Mouse (Mus musculus) embryonic facial prominence, embryonic 11.5 days (tissue): ENCODE data around the gene Cnksr1. TPM values are rescaled to one million over a fixed set of nuclear protein-coding genes. Genes with fewer than 3 reads are reported as not detected.

Experiments
- ATAC-seq: fragments of 200-750 bp; cut with Nextera tagmentation; replicated peaks from 2 replicates; pipeline ENCODE4 v1.8.0; 2017; ENCODE audit warnings: low read depth; ENCODE audit not compliant: insufficient number of reproducible peaks, low FRiP score, low TSS enrichment
- DNase-seq: peaks from one replicate; pipeline ENCODE4 v3.0.0-alpha.2; 2015; ENCODE audit warnings: low spot score
- H3K27ac ChIP-seq: fragments of 300-500 bp; sonication (generic); replicated peaks from 2 replicates; pipeline ENCODE4 v1.5.1; 2014; ENCODE audit warnings: mild to moderate bottlenecking, low read depth, low read length, control low read depth
- H3K27me3 ChIP-seq: fragments of 300-500 bp; sonication (generic); 2 replicates; pipeline ENCODE4 v1.6.1; 2014; ENCODE audit warnings: mild to moderate bottlenecking, low read length, moderate library complexity, mixed read lengths; ENCODE audit not compliant: control insufficient read depth, insufficient read depth
- H3K36me3 ChIP-seq: fragments of 300-500 bp; sonication (generic); replicated peaks from 2 replicates; pipeline ENCODE4 v1.6.1; 2014; ENCODE audit warnings: low read depth, mild to moderate bottlenecking, low read length, moderate library complexity, mixed read lengths; ENCODE audit not compliant: control insufficient read depth, insufficient read depth
- H3K4me1 ChIP-seq: fragments of 300-500 bp; sonication (generic); 2 replicates; pipeline ENCODE4 v1.6.1; 2014; ENCODE audit warnings: low read length, mixed read lengths; ENCODE audit not compliant: control insufficient read depth, insufficient read depth
- H3K4me2 ChIP-seq: fragments of 300-500 bp; sonication (generic); 2 replicates; pipeline ENCODE4 v1.6.1; 2014; ENCODE audit warnings: low read depth, mild to moderate bottlenecking, control low read depth, low read length, moderate library complexity
- H3K4me3 ChIP-seq: fragments of 300-500 bp; sonication (generic); 2 replicates; pipeline ENCODE4 v1.5.1; 2014; ENCODE audit warnings: low read depth, low read length, control low read depth
- H3K9ac ChIP-seq: fragments of 300-500 bp; sonication (generic); replicated peaks from 2 replicates; pipeline ENCODE4 v1.6.1; 2014; ENCODE audit warnings: mild to moderate bottlenecking, control low read depth, low read length
- H3K9me3 ChIP-seq: fragments of 300-500 bp; sonication (generic); replicated peaks from 2 replicates; pipeline ENCODE4 v1.6.1; 2016; ENCODE audit warnings: mild to moderate bottlenecking, low read length, inconsistent platforms, mixed read lengths; ENCODE audit not compliant: control insufficient read depth
- WGBS: fragments of 180-500 bp; shearing (Covaris S2); extraction: QIAGEN DNeasy Blood & Tissue Kit; methylation state at CpG from one replicate; pipeline ENCODE4 v1.1.7; 2014; 5-methylcytosine and 5-hydroxymethylcytosine counted together
- polyA plus RNA-seq: library from polyadenylated mRNA; unstranded; fragments of >200 nt; fragmentation: Nextera tagmentation; extraction: Ambion mirVana; gene quantifications from 2 replicates; pipeline ENCODE4 v1.2.1, GENCODE M21; 2014

Gene Cnksr1
- polyA plus RNA-seq, 1 experiment from 2014 or later: 0.93 TPM

DNA sequence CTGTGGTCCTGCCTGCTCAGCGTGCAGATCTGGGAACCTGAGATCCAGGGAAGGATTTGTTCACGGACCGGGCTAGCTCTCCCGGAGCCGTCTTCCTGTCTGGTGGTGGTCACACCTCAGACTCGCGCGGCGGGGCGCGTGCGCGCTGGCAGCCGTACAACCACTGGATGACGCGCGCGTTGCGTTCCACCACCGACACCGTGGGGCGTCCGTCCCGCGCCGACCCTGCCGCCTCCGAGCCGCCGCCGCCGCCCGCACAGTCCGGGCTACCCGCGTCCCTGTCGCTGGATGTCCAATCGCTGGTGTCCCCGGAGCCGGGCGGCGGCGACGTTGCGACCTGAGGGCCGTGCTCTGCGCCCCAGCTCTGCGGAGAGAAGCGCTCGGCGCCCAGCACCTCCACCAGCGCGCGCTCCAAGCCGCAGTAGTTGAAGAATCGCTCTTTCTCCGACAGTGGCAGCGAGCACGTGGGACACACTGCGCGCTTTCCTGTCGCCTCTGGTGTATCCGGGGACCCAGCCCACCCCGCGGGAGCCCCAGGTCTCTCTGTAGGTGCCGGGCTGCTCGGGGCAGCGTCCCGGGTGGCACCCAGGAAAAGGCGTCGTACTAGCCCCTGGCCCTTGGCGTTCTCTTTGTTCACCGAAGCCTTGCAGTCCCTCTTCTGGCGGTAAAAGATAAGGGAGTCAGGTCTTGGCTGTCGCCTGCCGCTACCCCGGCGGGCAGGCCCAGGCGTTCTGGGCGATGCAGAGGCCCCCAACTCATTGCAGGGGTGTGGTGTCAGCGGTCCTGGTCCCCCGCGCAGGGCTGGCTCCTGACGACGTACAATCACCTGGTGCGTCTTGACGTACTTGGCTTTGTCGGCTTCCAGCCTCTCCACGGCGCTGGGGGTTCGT lies 13.3 kb upstream of the Cnksr1 start:
- Histone ChIP-seq H3K36me3 (no peaks in the 10 kb centered on the region), H3K4me3 (peak overlapping the region; percentile 50), H3K4me1 (peaks cover 15% of the 10 kb centered on the region), H3K27me3 (peaks cover 35% of the 10 kb centered on the region), H3K4me2 (peak overlapping the region; percentile 95), H3K9ac (peak overlapping the region; percentile 75), H3K27ac (no peak overlapping the region), H3K9me3 (no peaks in the 10 kb centered on the region)
- DNase-seq: peak; percentile 63
- no peak for ATAC-seq
- WGBS: under 1% methylated on average over 77 of the region's 91 CpGs

DNA sequence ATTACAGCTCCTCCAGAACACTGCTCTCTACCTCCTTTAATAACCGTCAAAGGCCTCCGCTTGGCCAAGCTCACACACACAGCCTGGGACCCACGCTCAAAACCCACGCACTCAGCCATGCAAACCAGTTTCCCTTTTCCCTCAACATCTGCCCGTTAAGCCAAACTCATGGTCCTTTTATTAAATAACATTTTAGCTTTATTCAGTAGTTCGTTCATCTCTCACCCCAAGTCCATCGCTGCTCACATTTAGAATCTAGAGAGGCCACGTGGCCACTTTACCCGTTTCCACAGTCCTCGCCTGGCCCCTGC lies 12.7 kb upstream of the Cnksr1 start:
- peak overlapping the region; percentile 75 for H3K9ac ChIP-seq
- H3K27ac ChIP-seq: no peak overlapping the region
- peaks cover 10% of the 10 kb centered on the region for H3K4me1 ChIP-seq
- WGBS: 8% methylated on average over 10 of the region's 10 CpGs
- peak overlapping the region; percentile 50 for H3K4me3 ChIP-seq
- DNase-seq (no peak), ATAC-seq (no peak)
- H3K4me2 ChIP-seq: peak overlapping the region; percentile 95
- peaks cover 35% of the 10 kb centered on the region for H3K27me3 ChIP-seq
- no peaks in the 10 kb centered on the region for H3K9me3 ChIP-seq
- H3K36me3 ChIP-seq: no peaks in the 10 kb centered on the region

- DNase-seq (peak; percentile 22), ATAC-seq (no peak)
- Histone ChIP-seq H3K27me3 (peaks cover 35% of the 10 kb centered on the region), H3K4me2 (peak overlapping the region; percentile 95), H3K4me1 (peaks cover 10% of the 10 kb centered on the region), H3K36me3 (no peaks in the 10 kb centered on the region), H3K27ac (no peak overlapping the region), H3K9me3 (no peaks in the 10 kb centered on the region), H3K4me3 (peak overlapping the region; percentile 27), H3K9ac (no peak overlapping the region)
- 5% methylated on average over 27 of the region's 27 CpGs for WGBS
Observed at GRCm38 (mm10) chr4:134250116-134250929, 12.1 kb upstream of the Cnksr1 start.

DNA sequence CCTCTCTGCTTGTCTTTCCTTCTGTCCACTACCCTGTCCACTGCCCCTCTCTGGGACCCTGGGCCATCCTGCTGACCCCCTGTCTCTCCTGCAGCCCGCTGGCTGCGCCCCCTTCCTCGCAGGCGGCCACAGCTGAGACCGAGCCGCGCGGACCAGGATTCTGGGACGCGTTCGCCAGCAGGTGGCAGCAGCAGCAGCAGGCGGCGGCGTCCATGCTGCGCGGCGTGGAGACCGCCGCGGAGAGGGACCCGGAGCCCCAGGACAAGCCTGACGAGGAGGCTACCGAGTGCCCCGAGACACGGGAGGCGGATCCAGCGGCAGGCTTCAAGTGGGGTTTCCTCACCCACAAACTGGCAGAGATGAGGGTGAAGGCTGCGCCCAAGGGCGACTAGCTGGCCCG lies 11.5 kb upstream of the Cnksr1 start:
- peak; percentile 86 for DNase-seq
- Histone ChIP-seq H3K27ac (no peak overlapping the region), H3K27me3 (peaks cover 35% of the 10 kb centered on the region)

GRCm38 (mm10) chr4:134246719-134247258 lies 8.6 kb upstream of the Cnksr1 start, which contains the start of gene Gm30191:
Gene Gm30191 (plus strand): TSS chr4:134246935.
- DNase-seq (no peak), ATAC-seq (no peak)
- WGBS: 67% methylated on average over 7 of the region's 7 CpGs
- Histone ChIP-seq H3K36me3 (no peaks in the 10 kb centered on the region), H3K4me1 (peaks cover 2% of the 10 kb centered on the region), H3K27ac (no peak within 1 kb of the TSS), H3K4me2 (peak within 1 kb of the TSS; percentile 88), H3K9ac (peak within 1 kb of the TSS; percentile 13), H3K27me3 (peaks cover 20% of the 10 kb centered on the region), H3K4me3 (peak within 1 kb of the TSS; percentile 79), H3K9me3 (no peaks in the 10 kb centered on the region)

More for the DNA sequence above, 11.5 kb upstream of the Cnksr1 start:
- under 1% methylated on average over 30 of the region's 30 CpGs for WGBS
- ATAC-seq: 0 out of 2 replicates have a peak, but pooled peaks have one; percentile 35
- H3K9ac ChIP-seq: no peak overlapping the region
- peaks cover 8% of the 10 kb centered on the region for H3K4me1 ChIP-seq
- H3K4me2 ChIP-seq: peak overlapping the region; percentile 68
- peak overlapping the region; percentile 27 for H3K4me3 ChIP-seq
- H3K36me3 ChIP-seq: no peaks in the 10 kb centered on the region
- H3K9me3 ChIP-seq: no peaks in the 10 kb centered on the region

DNA sequence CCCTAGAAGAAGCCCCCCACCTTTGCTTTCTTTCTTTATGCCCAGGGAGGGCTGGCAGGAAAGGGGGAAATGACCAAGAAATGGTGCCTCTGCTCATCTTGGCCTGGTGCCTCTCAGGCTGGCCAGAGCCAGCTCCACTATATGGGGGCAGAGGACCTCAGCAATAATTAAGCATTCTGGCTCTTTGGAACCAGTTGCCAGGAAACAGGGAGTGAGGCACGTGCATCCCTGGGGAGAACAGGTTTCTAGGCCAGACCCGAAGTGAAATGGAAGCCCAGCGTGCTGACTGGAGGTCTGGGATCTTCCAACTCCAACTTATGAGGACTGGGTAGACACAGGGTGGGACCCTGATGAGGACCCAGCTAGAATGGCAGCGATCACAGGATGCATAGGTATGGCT lies 8.1 kb upstream of the Cnksr1 start:
- DNase-seq (no peak), ATAC-seq (no peak)
- Histone ChIP-seq H3K9ac (no peak overlapping the region), H3K27me3 (peaks cover 15% of the 10 kb centered on the region), H3K4me3 (no peak overlapping the region), H3K4me1 (no peaks in the 10 kb centered on the region; the same call in none of the 2 replicates), H3K9me3 (no peaks in the 10 kb centered on the region), H3K27ac (no peak overlapping the region), H3K4me2 (no peak overlapping the region), H3K36me3 (no peaks in the 10 kb centered on the region)
- 32% methylated on average over 4 of the region's 4 CpGs for WGBS

GRCm38 (mm10) chr4:134245148-134245843 lies 7.1 kb upstream of the Cnksr1 start, which contains the start of gene Zfp593:
Gene Zfp593 (minus strand): TSS chr4:134245592.
- Histone ChIP-seq H3K4me3 (peak within 1 kb of the TSS; percentile 79), H3K36me3 (no peaks in the 10 kb centered on the region), H3K27ac (no peak within 1 kb of the TSS), H3K4me2 (peak within 1 kb of the TSS; percentile 88), H3K4me1 (no peaks in the 10 kb centered on the region; the same call in none of the 2 replicates), H3K9ac (peak within 1 kb of the TSS; percentile 74), H3K27me3 (peaks cover 5% of the 10 kb centered on the region; the same call in 1 of the 2 replicates), H3K9me3 (no peaks in the 10 kb centered on the region)
- ATAC-seq (peak; percentile 48), DNase-seq (peak; percentile 95)
- under 1% methylated on average over 60 of the region's 60 CpGs for WGBS
